Mouse (Mus musculus) midbrain, embryonic 15.5 days (tissue): ENCODE measurements around the gene Atp6v1a. TPM values are rescaled to one million over a fixed set of nuclear protein-coding genes. Genes with fewer than 3 reads are reported as not detected.

Experiments
- ATAC-seq: fragments of 200-750 bp; cut with Nextera tagmentation; replicated peaks from 2 replicates; pipeline ENCODE4 v1.8.0; 2017; ENCODE audit warnings: moderate TSS enrichment
- H3K27ac ChIP-seq: fragments of 300-500 bp; sonication (generic); 2 replicates; pipeline ENCODE4 v1.5.1; 2015; ENCODE audit warnings: mild to moderate bottlenecking, inconsistent platforms
- H3K27me3 ChIP-seq: fragments of 300-500 bp; sonication (generic); replicated peaks from 2 replicates; pipeline ENCODE4 v1.6.1; 2015; ENCODE audit warnings: inconsistent platforms
- H3K36me3 ChIP-seq: fragments of 300-500 bp; sonication (generic); replicated peaks from 2 replicates; pipeline ENCODE4 v1.6.1; 2015; ENCODE audit warnings: inconsistent platforms
- H3K4me1 ChIP-seq: fragments of 300-500 bp; sonication (generic); 2 replicates; pipeline ENCODE4 v1.6.1; 2015; ENCODE audit warnings: inconsistent platforms
- H3K4me2 ChIP-seq: fragments of 300-500 bp; sonication (generic); 2 replicates; pipeline ENCODE4 v1.6.1; 2015; ENCODE audit warnings: inconsistent platforms, mild to moderate bottlenecking, moderate library complexity
- H3K4me3 ChIP-seq: fragments of 300-500 bp; sonication (generic); 2 replicates; pipeline ENCODE4 v1.5.1; 2015; ENCODE audit warnings: mild to moderate bottlenecking, inconsistent platforms
- H3K9ac ChIP-seq: fragments of 300-500 bp; sonication (generic); 2 replicates; pipeline ENCODE4 v1.6.1; 2015; ENCODE audit warnings: mild to moderate bottlenecking, inconsistent platforms
- H3K9me3 ChIP-seq: fragments of 300-500 bp; sonication (generic); 2 replicates; pipeline ENCODE4 v1.6.1; 2016; ENCODE audit warnings: inconsistent platforms
- WGBS: fragments of 180-500 bp; shearing (Covaris S2); methylation state at CpG from one replicate; pipeline ENCODE4 v1.1.7; 2015; ENCODE audit warnings: mixed read lengths; 5-methylcytosine and 5-hydroxymethylcytosine counted together
- polyA plus RNA-seq: library from polyadenylated mRNA; unstranded; fragments of >200 nt; fragmentation: Nextera tagmentation; extraction: Ambion mirVana; gene quantifications from 2 replicates; pipeline ENCODE4 v1.2.1, GENCODE M21; 2015

The Atp6v1a gene
- polyA plus RNA-seq, 1 experiment from 2014 or later = 133 TPM

GRCm38 (mm10) chr16:44165182-44165581, 25.7 kb upstream of the Atp6v1a start:
- Histone ChIP-seq H3K9me3 (no peaks in the 10 kb centered on the region), H3K27ac (no peak overlapping the region), H3K4me2 (no peak overlapping the region), H3K36me3 (no peaks in the 10 kb centered on the region), H3K4me3 (no peak overlapping the region), H3K4me1 (no peaks in the 10 kb centered on the region), H3K9ac (no peak overlapping the region), H3K27me3 (no peaks in the 10 kb centered on the region)
- 68% methylated on average over 3 of the region's 3 CpGs for WGBS
- ATAC-seq = no peak

GRCm38 (mm10) chr16:44163831-44164230, 24.3 kb upstream of the Atp6v1a start:
- Histone ChIP-seq H3K4me3 (no peak overlapping the region), H3K27ac (no peak overlapping the region), H3K9me3 (no peaks in the 10 kb centered on the region), H3K4me2 (no peak overlapping the region), H3K4me1 (no peaks in the 10 kb centered on the region), H3K36me3 (0 out of 2 replicates have a peak, but pooled peaks cover 7% of the 10 kb centered on the region), H3K27me3 (no peaks in the 10 kb centered on the region), H3K9ac (no peak overlapping the region)
- 93% methylated on average over 2 of the region's 2 CpGs for WGBS
- ATAC-seq = no peak

GRCm38 (mm10) chr16:44159325-44159724, 19.8 kb upstream of the Atp6v1a start:
- Histone ChIP-seq H3K27me3 (no peaks in the 10 kb centered on the region), H3K9ac (no peak overlapping the region), H3K4me3 (no peak overlapping the region), H3K36me3 (0 out of 2 replicates have a peak, but pooled peaks cover 10% of the 10 kb centered on the region), H3K4me1 (no peaks in the 10 kb centered on the region), H3K9me3 (no peaks in the 10 kb centered on the region), H3K4me2 (no peak overlapping the region), H3K27ac (no peak overlapping the region)
- no peak for ATAC-seq
- WGBS = 89% methylated on average over 7 of the region's 7 CpGs

GRCm38 (mm10) chr16:44154497-44155057, 15.1 kb upstream of the Atp6v1a start:
- Histone ChIP-seq H3K9ac (no peak overlapping the region), H3K4me1 (no peaks in the 10 kb centered on the region), H3K36me3 (0 out of 2 replicates have a peak, but pooled peaks cover 4% of the 10 kb centered on the region), H3K9me3 (no peaks in the 10 kb centered on the region), H3K4me2 (no peak overlapping the region), H3K27ac (no peak overlapping the region), H3K27me3 (no peaks in the 10 kb centered on the region), H3K4me3 (no peak overlapping the region)
- no peak for ATAC-seq
- WGBS = 69% methylated on average over 6 of the region's 6 CpGs

- Histone ChIP-seq H3K36me3 (no peaks in the 10 kb centered on the region), H3K4me1 (no peaks in the 10 kb centered on the region), H3K4me3 (no peak overlapping the region), H3K4me2 (no peak overlapping the region), H3K9ac (no peak overlapping the region), H3K27ac (no peak overlapping the region), H3K27me3 (no peaks in the 10 kb centered on the region), H3K9me3 (no peaks in the 10 kb centered on the region)
- no peak for ATAC-seq
- WGBS = 96% methylated on average over 1 of the region's 1 CpGs
Observed at GRCm38 (mm10) chr16:44149002-44149767, 9.7 kb upstream of the Atp6v1a start.

- WGBS = 46% methylated on average over 6 of the region's 6 CpGs
- Histone ChIP-seq H3K4me3 (no peak overlapping the region), H3K4me1 (peaks cover 24% of the 10 kb centered on the region), H3K36me3 (no peaks in the 10 kb centered on the region), H3K4me2 (peak overlapping the region; percentile 1; the same call in 1 of the 2 replicates), H3K27ac (no peak overlapping the region), H3K9me3 (no peaks in the 10 kb centered on the region), H3K9ac (no peak overlapping the region), H3K27me3 (no peaks in the 10 kb centered on the region)
- no peak for ATAC-seq
Observed at GRCm38 (mm10) chr16:44141483-44141882, 2.0 kb upstream of the Atp6v1a start.

- WGBS = under 1% methylated on average over 43 of the region's 44 CpGs
- peak overlapping the region; percentile 73 for H3K9ac ChIP-seq
- ATAC-seq = peak; percentile 44
- H3K27me3 ChIP-seq = no peaks in the 10 kb centered on the region
- H3K4me2 ChIP-seq = peak overlapping the region; percentile 76
- H3K4me3 ChIP-seq = peak overlapping the region; percentile 78
- H3K9me3 ChIP-seq = no peaks in the 10 kb centered on the region
- peak overlapping the region; percentile 98 for H3K27ac ChIP-seq
- H3K36me3 ChIP-seq = no peaks in the 10 kb centered on the region
- H3K4me1 ChIP-seq = peaks cover 29% of the 10 kb centered on the region
Observed at GRCm38 (mm10) chr16:44140186-44140787, 782 bp upstream of the Atp6v1a start.

- no peaks in the 10 kb centered on the region for H3K36me3 ChIP-seq
- H3K4me2 ChIP-seq = peak overlapping the region; percentile 80
- ATAC-seq = peak; percentile 92
- H3K4me1 ChIP-seq = peaks cover 29% of the 10 kb centered on the region
- H3K27ac ChIP-seq = peak overlapping the region; percentile 98
- H3K9ac ChIP-seq = peak overlapping the region; percentile 91
- WGBS = under 1% methylated on average over 25 of the region's 25 CpGs
- H3K9me3 ChIP-seq = no peaks in the 10 kb centered on the region
- peak overlapping the region; percentile 78 for H3K4me3 ChIP-seq
- H3K27me3 ChIP-seq = no peaks in the 10 kb centered on the region
Observed at GRCm38 (mm10) chr16:44138979-44139535, 448 bp downstream of the Atp6v1a start.

GRCm38 (mm10) chr16:44138377-44138978, 1.0 kb downstream of the Atp6v1a start:
- Histone ChIP-seq H3K36me3 (no peaks in the 10 kb centered on the region), H3K4me2 (peak overlapping the region; percentile 80), H3K4me1 (peaks cover 29% of the 10 kb centered on the region), H3K27me3 (no peaks in the 10 kb centered on the region), H3K4me3 (peak overlapping the region; percentile 78), H3K9me3 (no peaks in the 10 kb centered on the region), H3K27ac (peak overlapping the region; percentile 98), H3K9ac (peak overlapping the region; percentile 91)
- WGBS = under 1% methylated on average over 24 of the region's 24 CpGs
- peak; percentile 12 for ATAC-seq

- Histone ChIP-seq H3K9me3 (no peaks in the 10 kb centered on the region), H3K4me1 (peaks cover 26% of the 10 kb centered on the region), H3K36me3 (no peaks in the 10 kb centered on the region), H3K4me2 (no peak overlapping the region), H3K27me3 (no peaks in the 10 kb centered on the region), H3K4me3 (no peak overlapping the region), H3K27ac (no peak overlapping the region), H3K9ac (no peak overlapping the region)
- ATAC-seq = no peak
- 90% methylated on average over 6 of the region's 6 CpGs for WGBS
Observed at GRCm38 (mm10) chr16:44136511-44137021, 2.9 kb downstream of the Atp6v1a start.

GRCm38 (mm10) chr16:44133187-44133586, 6.3 kb downstream of the Atp6v1a start:
- WGBS = 91% methylated on average over 3 of the region's 3 CpGs
- H3K9me3 ChIP-seq = no peaks in the 10 kb centered on the region
- H3K36me3 ChIP-seq = no peaks in the 10 kb centered on the region
- H3K4me1 ChIP-seq = peaks cover 18% of the 10 kb centered on the region
- H3K27ac ChIP-seq = no peak overlapping the region
- H3K9ac ChIP-seq = no peak overlapping the region
- H3K4me2 ChIP-seq = no peak overlapping the region
- no peak overlapping the region for H3K4me3 ChIP-seq
- ATAC-seq = no peak
- H3K27me3 ChIP-seq = no peaks in the 10 kb centered on the region

- ATAC-seq = no peak
- Histone ChIP-seq H3K9me3 (no peaks in the 10 kb centered on the region), H3K4me1 (peaks cover 10% of the 10 kb centered on the region; the same call in 1 of the 2 replicates), H3K27me3 (no peaks in the 10 kb centered on the region), H3K27ac (no peak overlapping the region), H3K4me2 (no peak overlapping the region), H3K36me3 (no peaks in the 10 kb centered on the region), H3K9ac (no peak overlapping the region), H3K4me3 (no peak overlapping the region)
- 90% methylated on average over 4 of the region's 4 CpGs for WGBS
Observed at GRCm38 (mm10) chr16:44132300-44132699, 7.2 kb downstream of the Atp6v1a start.
